Mouse (Mus musculus) lung, embryonic 16.5 days (tissue): ENCODE results near the gene Herc3. TPM values are rescaled to one million over a fixed set of nuclear protein-coding genes. Genes with fewer than 3 reads are reported as not detected.
A peak's percentile ranks its signal among the peaks of the same experiment; 100 is the strongest.

ENCODE experiments used
- ATAC-seq: fragments of 200-750 bp; cut with Nextera tagmentation; 2 replicates; pipeline ENCODE4 v1.8.0; 2017; ENCODE audit warnings: low read depth, mild to moderate bottlenecking, moderate library complexity
- H3K27ac ChIP-seq: fragments of 300-500 bp; sonication (generic); 2 replicates; pipeline ENCODE4 v1.5.1; 2014; ENCODE audit warnings: mild to moderate bottlenecking, control low read depth, low read length
- H3K27me3 ChIP-seq: fragments of 300-500 bp; sonication (generic); 2 replicates; pipeline ENCODE4 v1.6.1; 2014; ENCODE audit warnings: low read depth, low read length, mixed read lengths; ENCODE audit not compliant: control insufficient read depth, insufficient read depth
- H3K36me3 ChIP-seq: fragments of 300-500 bp; sonication (generic); 2 replicates; pipeline ENCODE4 v1.6.1; 2014; ENCODE audit warnings: low read length; ENCODE audit not compliant: control insufficient read depth, insufficient read depth
- H3K4me1 ChIP-seq: fragments of 300-500 bp; sonication (generic); replicated peaks from 2 replicates; pipeline ENCODE4 v1.6.1; 2014; ENCODE audit warnings: low read length, mixed read lengths; ENCODE audit not compliant: control insufficient read depth, insufficient read depth
- H3K4me2 ChIP-seq: fragments of 300-500 bp; sonication (generic); 2 replicates; pipeline ENCODE4 v1.6.1; 2014; ENCODE audit warnings: low read depth, low read length, control low read depth
- H3K4me3 ChIP-seq: fragments of 300-500 bp; sonication (generic); 2 replicates; pipeline ENCODE4 v1.5.1; 2014; ENCODE audit warnings: mild to moderate bottlenecking, low read length, control low read depth
- H3K9ac ChIP-seq: fragments of 300-500 bp; sonication (generic); 2 replicates; pipeline ENCODE4 v1.6.1; 2014; ENCODE audit warnings: low read length, control low read depth
- H3K9me3 ChIP-seq: fragments of 300-500 bp; sonication (generic); 2 replicates; pipeline ENCODE4 v1.6.1; 2016; ENCODE audit warnings: low read length; ENCODE audit not compliant: control insufficient read depth
- WGBS: fragments of 180-500 bp; shearing (Covaris S2); extraction: QIAGEN DNeasy Blood & Tissue Kit; methylation state at CpG from one replicate; pipeline ENCODE4 v1.1.7; 2014; 5-methylcytosine and 5-hydroxymethylcytosine counted together
- polyA plus RNA-seq: library from polyadenylated mRNA; unstranded; fragments of >200 nt; fragmentation: Nextera tagmentation; extraction: Ambion mirVana; gene quantifications from 2 replicates; pipeline ENCODE4 v1.2.1, GENCODE M21; 2015

Herc3 gene
- polyA plus RNA-seq, 1 experiment from 2014 or later, result 8.0 TPM

GRCm38 (mm10) chr6:58937726-58938125 lies 106.5 kb downstream of the Herc3 start:
- H3K9me3 ChIP-seq, result no peaks in the 10 kb centered on the region
- no peak for ATAC-seq

GRCm38 (mm10) chr6:58942276-58942675 lies 111.0 kb downstream of the Herc3 start:
- no peak overlapping the region for H3K4me2 ChIP-seq
- H3K9me3 ChIP-seq, result no peaks in the 10 kb centered on the region
- no peak overlapping the region for H3K9ac ChIP-seq
- H3K4me1 ChIP-seq, result no peaks in the 10 kb centered on the region
- peaks cover 2% of the 10 kb centered on the region for H3K36me3 ChIP-seq
- H3K4me3 ChIP-seq, result no peak overlapping the region
- ATAC-seq, result no peak
- H3K27ac ChIP-seq, result no peak overlapping the region
- no peaks in the 10 kb centered on the region for H3K27me3 ChIP-seq
- 83% methylated on average over 2 of the region's 2 CpGs for WGBS

More at GRCm38 (mm10) chr6:58937726-58938125, 106.5 kb downstream of the Herc3 start:
- Histone ChIP-seq H3K4me1 (no peaks in the 10 kb centered on the region), H3K4me2 (no peak overlapping the region), H3K36me3 (peaks cover 2% of the 10 kb centered on the region; the same call in 1 of the 2 replicates), H3K4me3 (no peak overlapping the region), H3K27me3 (no peaks in the 10 kb centered on the region), H3K27ac (no peak overlapping the region), H3K9ac (no peak overlapping the region)

- WGBS, result 85% methylated on average over 3 of the region's 3 CpGs
- H3K27ac ChIP-seq, result no peak overlapping the region
- no peak overlapping the region for H3K9ac ChIP-seq
- no peak for ATAC-seq
- no peaks in the 10 kb centered on the region for H3K9me3 ChIP-seq
- H3K27me3 ChIP-seq, result no peaks in the 10 kb centered on the region
- no peaks in the 10 kb centered on the region for H3K4me1 ChIP-seq
- no peaks in the 10 kb centered on the region; the same call in 1 of the 2 replicates for H3K36me3 ChIP-seq
- no peak overlapping the region for H3K4me2 ChIP-seq
- H3K4me3 ChIP-seq, result no peak overlapping the region
Measured at GRCm38 (mm10) chr6:58943958-58944357, 112.7 kb downstream of the Herc3 start.

- H3K36me3 ChIP-seq, result no peaks in the 10 kb centered on the region; the same call in 1 of the 2 replicates
- H3K9ac ChIP-seq, result no peak overlapping the region
- no peaks in the 10 kb centered on the region for H3K4me1 ChIP-seq
- H3K4me3 ChIP-seq, result no peak overlapping the region
- no peaks in the 10 kb centered on the region for H3K9me3 ChIP-seq
- no peak overlapping the region for H3K27ac ChIP-seq
- no peaks in the 10 kb centered on the region for H3K27me3 ChIP-seq
- no peak for ATAC-seq
- H3K4me2 ChIP-seq, result no peak overlapping the region
- WGBS, result 61% methylated on average over 2 of the region's 2 CpGs
Measured at GRCm38 (mm10) chr6:58946246-58946645, 115.0 kb downstream of the Herc3 start.

DNA sequence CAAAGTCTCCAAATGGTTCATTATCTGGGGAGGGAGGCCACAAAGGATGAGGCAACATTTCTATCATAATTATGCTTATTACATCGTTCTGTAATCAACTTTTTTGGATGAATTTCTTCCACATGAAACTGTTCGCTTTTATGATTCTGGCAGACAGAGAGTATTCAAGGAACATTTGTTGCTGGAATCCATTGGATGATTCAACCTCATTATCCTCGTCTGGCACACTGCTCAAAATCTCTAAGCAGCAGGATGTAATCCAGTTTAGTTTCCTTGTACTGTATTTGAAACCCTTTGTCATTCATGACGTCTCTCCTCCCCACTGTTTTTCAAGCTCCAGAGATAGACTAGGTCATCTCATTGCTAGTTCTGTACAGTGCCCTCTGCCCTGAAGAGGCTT lies 115.6 kb downstream of the Herc3 start:
- 73% methylated on average over 4 of the region's 4 CpGs for WGBS
- no peaks in the 10 kb centered on the region for H3K4me1 ChIP-seq
- no peaks in the 10 kb centered on the region; the same call in 1 of the 2 replicates for H3K36me3 ChIP-seq
- no peak overlapping the region for H3K4me3 ChIP-seq
- ATAC-seq, result no peak
- H3K4me2 ChIP-seq, result no peak overlapping the region
- no peak overlapping the region for H3K9ac ChIP-seq
- no peaks in the 10 kb centered on the region for H3K27me3 ChIP-seq
- H3K27ac ChIP-seq, result no peak overlapping the region
- H3K9me3 ChIP-seq, result no peaks in the 10 kb centered on the region

- H3K4me2 ChIP-seq, result no peak overlapping the region
- H3K27me3 ChIP-seq, result no peaks in the 10 kb centered on the region
- H3K9ac ChIP-seq, result no peak overlapping the region
- H3K4me1 ChIP-seq, result no peaks in the 10 kb centered on the region
- 98% methylated on average over 1 of the region's 1 CpGs for WGBS
- no peak overlapping the region for H3K27ac ChIP-seq
- peaks cover 8% of the 10 kb centered on the region; the same call in 1 of the 2 replicates for H3K36me3 ChIP-seq
- H3K9me3 ChIP-seq, result no peaks in the 10 kb centered on the region
- no peak for ATAC-seq
- H3K4me3 ChIP-seq, result no peak overlapping the region
Measured at GRCm38 (mm10) chr6:58950410-58950809, 119.1 kb downstream of the Herc3 start.

GRCm38 (mm10) chr6:58951128-58951992 lies 120.1 kb downstream of the Herc3 start:
- Histone ChIP-seq H3K36me3 (peaks cover 8% of the 10 kb centered on the region; the same call in 1 of the 2 replicates), H3K27me3 (no peaks in the 10 kb centered on the region), H3K4me1 (no peaks in the 10 kb centered on the region), H3K9ac (no peak overlapping the region), H3K27ac (peak overlapping the region; percentile 72), H3K4me2 (no peak overlapping the region), H3K4me3 (no peak overlapping the region), H3K9me3 (no peaks in the 10 kb centered on the region)
- peak; percentile 93 for ATAC-seq
- WGBS, result 32% methylated on average over 2 of the region's 2 CpGs

- 81% methylated on average over 2 of the region's 2 CpGs for WGBS
- no peaks in the 10 kb centered on the region; the same call in 1 of the 2 replicates for H3K4me1 ChIP-seq
- no peak for ATAC-seq
- H3K4me2 ChIP-seq, result no peak overlapping the region
- H3K9ac ChIP-seq, result no peak overlapping the region
- no peaks in the 10 kb centered on the region; the same call in none of the 2 replicates for H3K36me3 ChIP-seq
- no peaks in the 10 kb centered on the region for H3K9me3 ChIP-seq
- H3K27me3 ChIP-seq, result no peaks in the 10 kb centered on the region
- H3K4me3 ChIP-seq, result no peak overlapping the region
- H3K27ac ChIP-seq, result no peak overlapping the region
Measured at GRCm38 (mm10) chr6:58960523-58960922, 129.3 kb downstream of the Herc3 start.

- WGBS, result 73% methylated on average over 5 of the region's 5 CpGs
- no peak overlapping the region for H3K27ac ChIP-seq
- no peak for ATAC-seq
Measured at GRCm38 (mm10) chr6:58962691-58963090, 131.4 kb downstream of the Herc3 start.

More at GRCm38 (mm10) chr6:58962691-58963090, 131.4 kb downstream of the Herc3 start:
- Histone ChIP-seq H3K36me3 (no peaks in the 10 kb centered on the region; the same call in none of the 2 replicates), H3K9ac (no peak overlapping the region), H3K4me3 (no peak overlapping the region), H3K9me3 (no peaks in the 10 kb centered on the region), H3K4me2 (no peak overlapping the region), H3K27me3 (no peaks in the 10 kb centered on the region), H3K4me1 (peaks cover 3% of the 10 kb centered on the region; the same call in 1 of the 2 replicates)
